Mouse (Mus musculus) skeletal muscle tissue, adult 2 months (tissue): ENCODE results near the gene Arhgap10.

Experiments used
- DNase-seq: peaks from one replicate; pipeline ENCODE4 v3.0.0-alpha.2; 2012; ENCODE audit warnings: low read depth, low spot score

Gene Arhgap10

GRCm38 (mm10) chr8:77288492-77288891, 229.3 kb downstream of the Arhgap10 start:
- no peak for DNase-seq

DNA sequence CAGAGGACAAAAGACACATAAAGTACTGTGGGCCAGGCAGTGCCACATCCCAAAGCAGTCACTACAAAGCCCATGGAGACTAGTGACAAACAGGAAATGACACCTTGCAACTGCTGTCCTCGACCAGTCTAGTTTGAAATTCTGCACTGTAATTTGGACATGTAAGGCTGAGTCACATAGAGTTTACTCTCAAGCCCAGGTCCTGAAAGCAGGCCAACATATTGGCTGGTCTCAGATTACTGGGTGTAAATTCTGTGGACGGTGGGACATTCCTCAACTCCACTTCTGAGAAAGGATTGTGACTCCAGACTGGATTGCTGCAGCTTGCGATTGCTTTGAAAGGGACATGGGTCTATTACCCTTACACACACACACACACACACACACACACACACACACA, 229.7 kb downstream of the Arhgap10 start:
- DNase-seq: no peak

- no peak for DNase-seq
Measured at GRCm38 (mm10) chr8:77284473-77284872, 233.3 kb downstream of the Arhgap10 start.

DNA sequence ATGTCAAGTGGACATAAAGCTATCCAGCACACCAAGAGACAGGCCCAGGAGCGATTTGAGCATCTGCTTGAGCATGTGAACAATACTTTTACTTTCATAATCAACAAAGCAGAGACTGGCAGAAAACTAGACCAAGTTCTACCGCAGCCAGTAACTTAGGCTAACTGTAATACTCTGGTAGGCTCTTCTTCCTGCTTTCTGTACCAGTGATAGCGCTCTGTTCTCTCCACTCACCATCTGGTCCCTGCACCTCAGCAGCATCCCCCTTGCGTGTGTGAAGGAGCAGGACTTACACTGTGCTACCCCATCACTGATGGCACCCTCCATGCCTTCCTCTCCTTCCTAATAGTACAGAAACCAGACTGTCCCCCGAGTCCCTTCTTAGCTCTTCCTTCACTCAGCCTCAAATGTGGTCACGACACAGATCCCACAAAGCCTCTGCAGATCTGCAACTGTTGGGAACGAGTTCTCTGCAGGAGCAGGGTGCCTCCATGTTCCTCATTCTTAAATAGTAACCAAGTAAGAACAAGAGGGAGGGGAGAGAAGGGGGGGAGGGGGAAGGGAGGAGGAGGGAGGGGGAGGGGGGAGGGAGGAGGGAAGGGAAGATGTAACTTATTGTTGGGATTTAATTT, 235.0 kb downstream of the Arhgap10 start:
- no peak for DNase-seq

GRCm38 (mm10) chr8:77279977-77280376, 237.8 kb downstream of the Arhgap10 start:
- no peak for DNase-seq

GRCm38 (mm10) chr8:77278246-77278645, 239.5 kb downstream of the Arhgap10 start:
- DNase-seq: no peak

DNA sequence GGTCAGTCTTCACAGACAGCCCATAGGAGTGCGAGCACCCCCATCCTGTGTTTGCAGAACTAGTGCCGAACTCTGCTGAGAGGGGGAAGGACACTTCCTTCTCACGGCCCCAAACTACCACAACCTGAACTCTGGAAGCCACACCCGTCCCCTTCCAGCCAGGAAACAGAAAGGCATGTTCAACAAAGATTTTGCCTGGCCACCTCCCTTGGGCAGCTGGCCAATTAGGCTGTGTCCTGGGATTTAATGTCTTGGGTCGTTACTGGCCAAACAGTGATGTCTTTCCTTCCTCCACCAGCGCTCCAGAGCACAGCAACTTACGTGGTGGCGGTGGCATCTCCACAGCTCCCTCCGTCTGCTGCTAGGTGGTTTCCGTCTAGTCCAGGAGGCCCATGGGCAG, 240.9 kb downstream of the Arhgap10 start:
- DNase-seq: peak; percentile 22

DNA sequence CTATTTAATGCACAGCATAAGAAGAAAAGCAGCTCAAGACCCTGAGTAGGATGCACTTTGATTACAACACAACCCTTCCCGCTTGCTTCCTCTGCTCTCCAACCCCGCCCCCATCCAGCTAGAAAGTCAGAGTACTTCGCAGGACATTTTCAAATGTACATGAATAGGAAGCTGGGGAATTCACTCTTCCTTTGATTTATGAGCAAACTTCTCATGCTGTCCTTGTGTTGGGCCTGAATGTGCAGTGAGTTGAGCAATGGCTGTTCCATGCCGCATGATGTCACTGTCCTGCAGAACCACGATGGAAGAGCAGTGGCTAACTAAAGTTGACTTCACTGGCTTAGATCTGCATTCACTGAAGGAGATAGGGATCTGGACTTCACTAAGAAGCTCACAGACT, 242.2 kb downstream of the Arhgap10 start:
- no peak for DNase-seq

- no peak for DNase-seq
Measured at GRCm38 (mm10) chr8:77272136-77272535, 245.6 kb downstream of the Arhgap10 start.

DNA sequence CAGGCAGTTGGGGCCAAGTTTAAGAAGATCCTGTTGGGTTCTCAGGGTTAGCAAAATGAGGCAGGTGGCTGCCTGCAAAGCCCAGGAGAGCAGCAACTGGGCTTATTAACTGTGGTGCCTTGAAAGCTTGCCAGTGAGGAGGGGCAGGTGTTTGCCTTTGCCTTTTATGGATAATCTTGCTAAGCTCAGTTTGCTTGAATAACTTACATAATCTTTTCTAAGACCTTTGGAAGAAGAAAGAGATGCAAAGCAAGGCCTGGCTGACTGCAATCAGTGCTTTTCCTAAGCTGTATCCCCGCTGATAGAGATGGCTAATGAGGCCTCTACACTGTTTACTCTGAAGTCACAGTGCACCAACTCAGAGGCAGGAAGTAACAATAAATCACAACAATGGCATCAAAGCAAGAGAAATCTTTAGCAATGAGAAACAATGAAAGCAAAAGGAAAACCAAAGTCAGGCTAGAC, 249.8 kb downstream of the Arhgap10 start:
- DNase-seq: peak; percentile 10

- no peak for DNase-seq
Measured at GRCm38 (mm10) chr8:77262216-77263009, 255.3 kb downstream of the Arhgap10 start.

GRCm38 (mm10) chr8:77261215-77261614, 256.5 kb downstream of the Arhgap10 start:
- DNase-seq: no peak

DNA sequence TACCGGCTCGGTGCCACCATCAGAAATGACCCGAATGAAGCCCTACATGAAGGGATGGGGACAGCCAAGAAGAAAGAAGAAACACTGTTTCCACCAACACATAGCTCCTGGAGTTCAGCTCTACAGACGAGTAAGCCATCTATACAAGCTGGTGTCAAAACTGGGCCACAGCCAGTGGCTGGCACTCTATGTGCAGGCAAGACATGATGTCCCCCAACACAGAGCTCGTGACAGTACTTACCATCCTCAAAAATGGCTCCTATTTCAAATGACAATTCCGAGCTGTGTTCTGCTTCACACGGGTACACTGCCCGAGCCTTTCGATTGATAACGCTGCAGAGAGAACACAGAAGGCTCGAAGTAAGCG, 260.7 kb downstream of the Arhgap10 start:
- DNase-seq: no peak

DNA sequence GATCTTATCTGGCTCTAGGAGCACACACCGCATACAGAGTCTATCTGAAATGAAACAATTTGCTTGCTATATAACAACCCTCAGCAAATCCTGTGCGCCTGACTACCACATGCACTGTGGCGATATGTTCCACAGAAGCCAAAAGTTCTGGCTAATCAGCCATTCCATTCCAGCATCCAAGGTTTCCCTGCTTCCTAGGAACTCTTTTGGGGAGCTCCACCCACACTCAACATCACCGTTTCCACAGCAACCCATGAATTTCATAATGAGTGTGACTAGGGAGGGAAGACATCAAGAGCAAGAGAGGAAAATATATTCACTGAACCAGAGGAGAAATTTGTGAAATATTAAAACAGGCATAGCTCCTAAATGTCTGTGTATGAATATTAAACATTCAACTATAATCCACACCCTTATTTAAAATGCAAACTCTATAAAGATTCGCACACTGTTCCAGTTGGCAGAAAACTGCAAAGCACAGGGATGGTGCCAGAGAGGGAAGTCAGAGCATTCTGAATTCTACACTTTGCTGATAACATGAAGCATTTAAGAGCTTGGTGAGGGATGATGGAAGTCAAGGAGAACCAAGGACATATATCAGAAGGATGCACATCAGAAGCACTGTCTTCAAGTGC, 261.2 kb downstream of the Arhgap10 start:
- no peak for DNase-seq

- DNase-seq: no peak
Measured at GRCm38 (mm10) chr8:77254466-77254865, 263.3 kb downstream of the Arhgap10 start.

DNA sequence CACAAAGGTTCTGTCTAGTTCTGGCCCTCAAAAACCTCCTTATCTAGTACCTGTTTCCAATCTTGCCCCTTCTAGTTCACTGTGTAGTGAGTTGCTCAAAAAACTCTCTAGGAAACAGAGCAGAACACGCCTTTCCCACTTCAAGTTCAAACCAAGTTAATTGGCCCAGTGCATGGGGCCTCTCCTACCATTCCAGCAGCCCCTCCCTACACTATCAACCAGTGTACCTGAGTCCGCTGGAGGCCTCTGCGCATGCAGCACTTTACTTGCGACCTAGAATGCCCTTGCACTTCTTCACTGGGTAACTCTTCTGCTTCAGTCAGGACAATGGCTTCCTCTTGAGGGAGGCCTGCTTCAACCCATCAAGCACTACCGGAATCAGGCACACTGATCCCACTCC, 266.6 kb downstream of the Arhgap10 start:
- no peak for DNase-seq

DNA sequence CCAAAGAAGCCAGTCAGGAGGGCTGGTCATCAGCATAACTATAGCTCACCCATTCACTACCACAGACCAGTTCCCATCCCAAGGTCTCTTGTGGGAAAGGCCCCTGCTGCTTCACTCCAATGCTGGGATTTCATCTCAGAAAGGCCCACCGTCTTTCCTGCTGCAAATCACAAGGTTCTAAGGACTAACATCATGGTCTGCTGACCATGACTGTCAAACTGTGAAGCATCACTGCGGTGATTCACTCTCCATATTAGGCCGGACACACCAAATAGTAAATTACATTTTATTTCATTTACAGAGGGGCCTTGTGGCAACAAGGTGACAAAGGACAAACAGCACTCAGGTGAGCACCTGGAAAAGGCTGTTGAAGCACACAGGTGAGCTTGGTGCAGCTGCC, 267.7 kb downstream of the Arhgap10 start:
- no peak for DNase-seq

GRCm38 (mm10) chr8:77241381-77241780, 276.4 kb downstream of the Arhgap10 start:
- no peak for DNase-seq

GRCm38 (mm10) chr8:77239462-77239861, 278.3 kb downstream of the Arhgap10 start:
- DNase-seq: no peak

- DNase-seq: peak; percentile 36
Measured at GRCm38 (mm10) chr8:77236701-77237100, 281.1 kb downstream of the Arhgap10 start.

GRCm38 (mm10) chr8:77232411-77232810, 285.3 kb downstream of the Arhgap10 start:
- DNase-seq: no peak

DNA sequence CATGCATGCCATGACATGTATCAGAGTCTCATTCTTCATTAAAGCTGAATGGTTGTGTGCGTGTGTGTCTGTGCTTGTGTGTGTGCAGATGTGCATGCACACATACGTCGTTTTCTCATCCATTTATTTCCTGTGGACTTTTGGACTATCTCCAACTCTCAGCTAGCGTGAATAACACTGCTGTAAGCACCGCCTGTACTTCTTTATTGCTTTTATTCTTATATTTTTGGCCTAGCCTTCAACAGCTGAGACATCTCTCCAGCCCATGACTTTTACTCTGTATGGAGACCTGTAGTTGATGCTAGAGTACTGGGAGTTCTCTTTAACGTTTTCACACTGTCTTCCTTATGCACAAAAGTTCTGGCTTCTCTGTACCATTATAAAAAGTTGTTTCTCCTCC, 285.9 kb downstream of the Arhgap10 start:
- DNase-seq: no peak

DNA sequence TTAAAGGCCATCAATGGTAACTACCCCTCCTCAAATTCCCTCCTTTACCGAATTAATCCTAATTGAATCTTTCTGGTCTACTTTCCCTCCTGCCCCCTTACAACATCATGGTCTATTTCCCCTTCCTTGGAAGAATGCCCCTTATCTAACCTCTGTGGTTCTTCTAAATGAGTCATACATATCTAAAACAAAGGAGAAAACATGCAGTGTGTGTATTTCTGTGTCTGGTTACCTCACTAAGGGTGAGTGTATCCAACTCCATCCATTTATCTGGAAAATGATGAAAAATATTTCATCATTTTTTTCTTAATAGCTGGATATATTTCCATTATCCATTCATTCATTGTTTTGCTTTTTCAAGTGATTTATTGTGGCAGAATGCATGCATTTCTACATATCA, 286.5 kb downstream of the Arhgap10 start:
- no peak for DNase-seq
